Mouse (Mus musculus) erythroblast, embryonic 14.5 days (primary cell): ENCODE results near the gene Naa20.

Experiments
- GATA1 ChIP-seq: IDR thresholded peaks from 2 replicates; pipeline ENCODE4 v1.6.1; 2012; ENCODE audit warnings: low read length, inconsistent platforms, mixed read lengths
- TAL1 ChIP-seq: IDR thresholded peaks from 3 replicates; pipeline ENCODE4 v1.6.1; 2012; ENCODE audit warnings: low read length, inconsistent platforms, mixed read lengths

- TF ChIP-seq GATA1 (no peak), TAL1 (no peak)
Observed at GRCm38 (mm10) chr2:145934339-145935231, 32.7 kb downstream of the Naa20 start, which contains the start of the genes Cfap61 and Crnkl1.
